Mouse (Mus musculus): ENCODE measurements at regions not wholly inside any gene's neighbourhood (a gene's known extent, or its start where the extent isn't known, plus 50 kb on each side); places are given as distances from the start of the nearest gene placed in this dataset.

DNA sequence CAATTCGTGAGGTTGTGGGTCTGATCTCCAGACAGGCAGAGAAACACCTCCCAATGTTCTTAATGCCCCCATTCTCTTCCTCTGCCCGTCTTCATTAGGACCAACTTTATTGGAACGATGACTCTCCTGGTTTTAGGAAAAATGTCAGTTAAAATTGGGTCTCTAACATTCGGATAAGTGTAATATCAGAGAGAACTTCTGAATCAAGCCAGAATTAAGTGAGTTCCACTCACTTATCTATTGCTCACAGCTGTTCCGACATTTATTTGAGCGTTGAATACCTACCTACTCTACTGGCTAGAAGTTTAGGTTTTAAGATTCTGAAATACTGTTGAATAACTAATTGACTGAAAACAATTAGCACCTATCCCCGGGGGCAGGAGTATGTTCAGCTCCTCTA, 172.0 kb upstream of the Jmjd1c start:
- no peak overlapping the region for H3K9ac ChIP-seq (ENCODE audit: low read length)
- H3K4me1 ChIP-seq (ENCODE audit: control insufficient read depth, insufficient read depth, low read length), result peaks cover 27% of the 10 kb centered on the region
- no peak overlapping the region for H3K27ac ChIP-seq (ENCODE audit: low read length)
- no peak overlapping the region for H3K4me3 ChIP-seq (replicated peaks; ENCODE audit: low read length)
- no peak overlapping the region for H3K4me2 ChIP-seq (ENCODE audit: low read depth, low read length)
- H3K27me3 ChIP-seq (ENCODE audit: control insufficient read depth, insufficient read depth, low read length), result no peaks in the 10 kb centered on the region
- 91% methylated on average over 7 of the region's 7 CpGs for WGBS
- H3K36me3 ChIP-seq (ENCODE audit: control insufficient read depth, insufficient read depth, low read length), result no peaks in the 10 kb centered on the region
- no peaks in the 10 kb centered on the region for H3K9me3 ChIP-seq (replicated peaks; ENCODE audit: control insufficient read depth, low read length)
- no peak for ATAC-seq (ENCODE audit: insufficient read depth, low FRiP score)

DNA sequence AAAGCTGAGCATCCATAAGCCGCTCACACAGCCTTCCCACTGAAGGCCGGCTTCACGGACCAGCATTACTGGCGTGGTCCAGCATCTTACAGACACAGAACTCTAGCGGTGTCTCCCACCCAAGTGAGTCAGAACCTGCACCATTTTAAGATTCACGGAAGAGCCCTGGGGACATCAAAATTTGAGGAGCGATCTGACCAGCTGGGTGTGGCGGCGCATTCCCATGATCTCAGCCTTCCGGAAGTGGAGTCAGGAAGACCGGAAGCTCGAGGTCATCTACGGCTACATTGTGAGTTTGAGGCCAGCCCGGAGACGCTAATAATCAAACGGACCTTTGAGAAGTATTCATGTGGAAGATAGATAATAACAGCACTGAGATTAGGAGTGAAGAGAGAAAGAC, 171.5 kb upstream of the Jmjd1c start:
- Histone ChIP-seq H3K36me3 (ENCODE audit: control insufficient read depth, insufficient read depth, low read length) (no peaks in the 10 kb centered on the region), H3K27ac (ENCODE audit: low read length) (no peak overlapping the region), H3K9me3 (replicated peaks; ENCODE audit: control insufficient read depth, low read length) (no peaks in the 10 kb centered on the region), H3K27me3 (ENCODE audit: control insufficient read depth, insufficient read depth, low read length) (no peaks in the 10 kb centered on the region), H3K4me1 (ENCODE audit: control insufficient read depth, insufficient read depth, low read length) (peaks cover 26% of the 10 kb centered on the region), H3K9ac (ENCODE audit: low read length) (no peak overlapping the region), H3K4me2 (ENCODE audit: low read depth, low read length) (no peak overlapping the region), H3K4me3 (replicated peaks; ENCODE audit: low read length) (no peak overlapping the region)
- ATAC-seq (ENCODE audit: insufficient read depth, low FRiP score), result no peak
- WGBS, result 88% methylated on average over 16 of the region's 16 CpGs

DNA sequence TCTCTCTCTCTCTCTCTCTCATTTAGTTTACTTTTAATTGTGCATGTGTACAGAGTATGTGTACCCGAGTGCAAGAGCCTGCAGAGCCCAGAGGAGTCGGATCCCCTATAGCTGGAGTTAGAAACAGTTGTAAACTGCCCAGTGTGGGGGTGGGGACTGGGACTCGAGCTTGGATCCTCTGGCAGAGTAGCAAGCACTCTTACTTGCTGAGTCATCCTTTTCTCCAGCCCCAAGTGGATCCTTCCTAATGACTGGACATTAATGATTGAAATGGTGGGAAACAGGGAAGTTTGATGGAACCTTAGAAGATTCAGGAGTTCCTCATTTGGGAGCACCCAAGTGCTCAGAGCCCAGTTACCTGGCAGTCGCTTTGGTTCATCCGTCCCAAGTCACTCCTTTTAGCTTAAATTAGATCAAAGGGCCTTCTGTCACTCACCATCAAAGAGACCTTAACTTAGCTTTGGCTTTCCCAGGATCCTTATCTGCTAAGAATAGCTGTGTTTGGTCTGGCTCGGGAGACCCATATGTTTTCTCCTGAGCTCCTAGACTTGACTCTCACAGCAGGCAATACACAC, 170.3 kb upstream of the Jmjd1c start:
- Histone ChIP-seq H3K9me3 (replicated peaks; ENCODE audit: control insufficient read depth, low read length) (no peaks in the 10 kb centered on the region), H3K27me3 (ENCODE audit: control insufficient read depth, insufficient read depth, low read length) (no peaks in the 10 kb centered on the region), H3K4me2 (ENCODE audit: low read depth, low read length) (no peak overlapping the region), H3K4me1 (ENCODE audit: control insufficient read depth, insufficient read depth, low read length) (peaks cover 18% of the 10 kb centered on the region), H3K36me3 (ENCODE audit: control insufficient read depth, insufficient read depth, low read length) (no peaks in the 10 kb centered on the region), H3K4me3 (replicated peaks; ENCODE audit: low read length) (no peak overlapping the region), H3K27ac (ENCODE audit: low read length) (no peak overlapping the region), H3K9ac (ENCODE audit: low read length) (no peak overlapping the region)
- WGBS, result 39% methylated on average over 6 of the region's 6 CpGs
- no peak for ATAC-seq (ENCODE audit: insufficient read depth, low FRiP score)

DNA sequence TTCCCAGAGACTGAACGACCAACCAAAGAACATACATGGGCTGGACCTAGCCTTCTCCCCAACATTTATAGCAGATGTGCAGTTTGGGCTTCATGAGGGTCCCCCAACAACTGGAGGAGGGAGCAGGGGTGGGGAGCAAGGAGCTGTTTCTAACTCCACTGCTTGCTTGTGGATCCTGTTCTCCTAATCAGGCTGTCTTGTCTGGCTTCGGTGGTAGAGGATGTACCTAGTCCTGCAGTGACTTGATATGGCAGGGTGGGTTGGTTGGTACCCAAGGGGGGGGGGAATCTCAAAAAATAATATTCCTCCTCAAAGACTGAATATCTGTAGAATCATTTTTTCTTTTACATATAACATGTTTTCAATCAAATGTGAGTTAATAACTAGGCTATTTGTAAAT, 168.3 kb upstream of the Jmjd1c start:
- no peak overlapping the region for H3K4me3 ChIP-seq (replicated peaks; ENCODE audit: low read length)
- 0 out of 2 replicates have a peak, but pooled peaks cover 6% of the 10 kb centered on the region for H3K4me1 ChIP-seq (ENCODE audit: control insufficient read depth, insufficient read depth, low read length)
- H3K36me3 ChIP-seq (ENCODE audit: control insufficient read depth, insufficient read depth, low read length), result no peaks in the 10 kb centered on the region
- no peak overlapping the region for H3K27ac ChIP-seq (ENCODE audit: low read length)
- WGBS, result 77% methylated on average over 2 of the region's 2 CpGs
- no peak overlapping the region for H3K9ac ChIP-seq (ENCODE audit: low read length)
- no peaks in the 10 kb centered on the region for H3K9me3 ChIP-seq (replicated peaks; ENCODE audit: control insufficient read depth, low read length)
- no peaks in the 10 kb centered on the region for H3K27me3 ChIP-seq (ENCODE audit: control insufficient read depth, insufficient read depth, low read length)
- ATAC-seq (ENCODE audit: insufficient read depth, low FRiP score), result no peak
- H3K4me2 ChIP-seq (ENCODE audit: low read depth, low read length), result no peak overlapping the region

DNA sequence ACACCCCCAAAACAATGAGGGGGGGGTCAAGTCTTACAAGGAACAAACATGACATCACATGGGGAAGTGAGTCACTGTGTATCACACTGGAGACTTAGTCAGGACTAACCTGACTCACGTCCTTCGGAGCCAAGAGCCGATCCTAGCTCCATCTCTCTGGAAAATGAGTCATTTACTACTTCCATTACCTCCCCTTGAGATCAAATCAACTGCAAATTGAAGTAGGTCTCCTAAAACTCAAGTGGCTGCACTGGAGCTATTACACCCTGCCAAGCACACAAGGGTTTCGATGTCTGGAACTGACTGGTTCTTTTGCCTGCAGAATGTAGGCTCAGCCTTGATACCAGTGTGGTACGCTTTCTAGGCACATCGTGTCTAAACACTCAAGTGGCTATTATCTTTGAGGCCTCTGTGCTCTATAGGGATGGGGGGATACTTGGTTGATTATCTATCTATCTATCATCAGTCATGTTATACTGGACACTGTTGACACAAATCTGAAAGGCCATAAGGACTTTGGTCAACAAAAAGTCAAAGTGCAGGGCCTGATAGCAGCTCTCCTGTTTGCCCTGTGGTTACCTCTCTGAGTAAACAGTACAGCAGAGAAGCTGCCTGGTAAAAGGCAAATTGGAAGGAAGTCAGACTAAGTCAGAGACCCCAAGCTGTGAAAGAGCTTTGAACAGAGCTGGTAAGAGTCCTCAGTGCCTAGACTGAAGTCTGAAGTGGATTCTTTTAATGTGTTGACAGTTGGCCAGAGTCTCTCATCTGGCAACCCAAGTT, 167.5 kb upstream of the Jmjd1c start:
- ATAC-seq (ENCODE audit: insufficient read depth, low FRiP score), result peak; percentile 52; the same call in 1 of the 2 replicates
- no peak overlapping the region for H3K4me3 ChIP-seq (replicated peaks; ENCODE audit: low read length)
- H3K27me3 ChIP-seq (ENCODE audit: control insufficient read depth, insufficient read depth, low read length), result no peaks in the 10 kb centered on the region
- 0 out of 2 replicates have a peak, but pooled peaks cover 6% of the 10 kb centered on the region for H3K4me1 ChIP-seq (ENCODE audit: control insufficient read depth, insufficient read depth, low read length)
- no peaks in the 10 kb centered on the region for H3K9me3 ChIP-seq (replicated peaks; ENCODE audit: control insufficient read depth, low read length)
- no peak overlapping the region for H3K9ac ChIP-seq (ENCODE audit: low read length)
- WGBS, result 45% methylated on average over 6 of the region's 6 CpGs
- H3K36me3 ChIP-seq (ENCODE audit: control insufficient read depth, insufficient read depth, low read length), result no peaks in the 10 kb centered on the region
- H3K27ac ChIP-seq (ENCODE audit: low read length), result peak overlapping the region; percentile 5; the same call in 1 of the 2 replicates
- H3K4me2 ChIP-seq (ENCODE audit: low read depth, low read length), result no peak overlapping the region

DNA sequence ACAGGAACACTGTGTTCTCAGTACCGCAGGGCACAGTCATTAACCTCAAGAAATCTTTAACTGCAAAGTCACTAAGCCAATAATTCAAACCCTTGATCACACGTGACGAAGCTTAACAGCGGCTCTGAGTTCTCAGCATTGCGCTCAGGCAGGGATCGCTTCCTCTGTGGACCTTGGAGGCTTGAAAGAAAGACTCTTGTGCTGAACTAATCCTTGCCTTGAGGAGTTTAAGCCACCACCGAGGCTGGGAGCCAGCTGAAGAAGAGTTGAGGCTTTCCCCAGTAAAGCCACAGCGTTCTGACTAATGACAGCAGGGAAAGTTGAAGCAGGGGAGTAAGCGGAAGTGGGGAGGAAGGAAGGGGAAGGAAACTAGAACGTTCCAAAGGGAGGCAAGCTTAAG, 165.4 kb upstream of the Jmjd1c start:
- no peaks in the 10 kb centered on the region for H3K36me3 ChIP-seq (ENCODE audit: control insufficient read depth, insufficient read depth, low read length)
- no peak overlapping the region for H3K4me3 ChIP-seq (replicated peaks; ENCODE audit: low read length)
- no peaks in the 10 kb centered on the region for H3K9me3 ChIP-seq (replicated peaks; ENCODE audit: control insufficient read depth, low read length)
- H3K4me1 ChIP-seq (ENCODE audit: control insufficient read depth, insufficient read depth, low read length), result peaks cover 10% of the 10 kb centered on the region; the same call in 1 of the 2 replicates
- no peak for ATAC-seq (ENCODE audit: insufficient read depth, low FRiP score)
- peak overlapping the region; percentile 18; the same call in 1 of the 2 replicates for H3K27ac ChIP-seq (ENCODE audit: low read length)
- no peaks in the 10 kb centered on the region for H3K27me3 ChIP-seq (ENCODE audit: control insufficient read depth, insufficient read depth, low read length)
- no peak overlapping the region for H3K9ac ChIP-seq (ENCODE audit: low read length)
- no peak overlapping the region for H3K4me2 ChIP-seq (ENCODE audit: low read depth, low read length)
- WGBS, result 56% methylated on average over 10 of the region's 10 CpGs

DNA sequence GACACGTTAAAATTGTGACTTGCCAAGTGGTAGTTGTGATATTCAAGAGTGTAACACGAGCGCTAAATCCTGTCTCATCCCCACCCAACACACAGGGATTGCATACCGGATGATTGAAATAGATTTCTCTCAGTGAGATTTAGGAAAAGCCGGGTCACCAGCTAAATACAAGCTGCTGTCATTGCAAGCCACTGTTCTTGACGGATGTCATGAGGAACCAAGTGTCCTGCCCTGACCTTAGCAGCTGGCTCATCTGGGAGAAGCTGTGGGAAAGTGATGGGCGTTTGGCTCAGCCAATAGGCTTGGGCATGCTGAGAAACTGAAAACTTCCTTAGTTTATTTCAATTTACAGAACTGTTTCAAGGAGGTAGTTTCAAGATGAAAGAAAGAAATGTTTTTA, 164.4 kb upstream of the Jmjd1c start:
- H3K27me3 ChIP-seq (ENCODE audit: control insufficient read depth, insufficient read depth, low read length), result no peaks in the 10 kb centered on the region
- H3K36me3 ChIP-seq (ENCODE audit: control insufficient read depth, insufficient read depth, low read length), result no peaks in the 10 kb centered on the region
- peaks cover 14% of the 10 kb centered on the region; the same call in 1 of the 2 replicates for H3K4me1 ChIP-seq (ENCODE audit: control insufficient read depth, insufficient read depth, low read length)
- no peak overlapping the region for H3K9ac ChIP-seq (ENCODE audit: low read length)
- H3K9me3 ChIP-seq (replicated peaks; ENCODE audit: control insufficient read depth, low read length), result no peaks in the 10 kb centered on the region
- no peak overlapping the region for H3K4me2 ChIP-seq (ENCODE audit: low read depth, low read length)
- ATAC-seq (ENCODE audit: insufficient read depth, low FRiP score), result no peak
- no peak overlapping the region for H3K4me3 ChIP-seq (replicated peaks; ENCODE audit: low read length)
- 51% methylated on average over 7 of the region's 7 CpGs for WGBS
- no peak overlapping the region for H3K27ac ChIP-seq (ENCODE audit: low read length)

DNA sequence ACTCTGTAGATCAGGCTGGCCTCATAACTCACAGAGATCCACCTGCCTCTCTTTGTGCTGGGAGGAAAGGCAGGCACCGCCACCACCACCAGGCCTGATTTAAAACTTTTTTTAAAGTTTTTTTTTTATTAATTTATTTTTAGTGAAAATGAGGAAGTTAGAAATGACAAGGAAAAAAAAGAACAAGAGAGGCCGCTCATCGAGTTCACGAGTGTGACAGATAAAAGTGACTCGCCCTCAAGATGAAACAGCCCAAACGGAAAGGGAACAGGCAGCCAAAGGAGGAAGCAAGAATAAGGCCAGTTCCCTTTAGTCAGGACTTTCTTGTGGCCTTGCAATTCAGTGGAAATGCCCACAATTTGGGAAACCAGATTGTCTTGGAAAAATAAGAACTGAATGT, 163.4 kb upstream of the Jmjd1c start:
- Histone ChIP-seq H3K4me2 (ENCODE audit: low read depth, low read length) (no peak overlapping the region), H3K27ac (ENCODE audit: low read length) (no peak overlapping the region), H3K9me3 (replicated peaks; ENCODE audit: control insufficient read depth, low read length) (no peaks in the 10 kb centered on the region), H3K4me3 (replicated peaks; ENCODE audit: low read length) (no peak overlapping the region), H3K36me3 (ENCODE audit: control insufficient read depth, insufficient read depth, low read length) (no peaks in the 10 kb centered on the region), H3K4me1 (ENCODE audit: control insufficient read depth, insufficient read depth, low read length) (peaks cover 14% of the 10 kb centered on the region; the same call in 1 of the 2 replicates), H3K27me3 (ENCODE audit: control insufficient read depth, insufficient read depth, low read length) (no peaks in the 10 kb centered on the region), H3K9ac (ENCODE audit: low read length) (no peak overlapping the region)
- 70% methylated on average over 6 of the region's 6 CpGs for WGBS
- ATAC-seq (ENCODE audit: insufficient read depth, low FRiP score), result no peak

DNA sequence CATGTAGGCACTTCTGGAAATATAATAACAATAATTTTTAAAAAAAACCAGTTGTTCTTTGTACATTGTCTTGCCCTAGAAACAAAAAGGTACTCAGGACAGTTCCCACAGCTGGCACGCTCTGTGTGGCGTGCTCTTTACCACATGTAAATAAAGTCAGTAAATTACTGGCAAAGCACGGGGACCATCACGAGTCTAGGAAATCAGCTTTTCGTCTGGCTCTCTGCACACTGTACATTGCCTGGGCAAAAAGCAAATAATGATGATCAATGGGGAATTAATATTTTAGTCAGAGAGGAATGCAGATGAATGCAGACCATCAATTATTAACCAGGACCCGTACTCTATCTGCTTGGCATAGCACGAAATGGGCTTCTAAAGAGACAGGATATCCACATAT, 162.2 kb upstream of the Jmjd1c start:
- no peak overlapping the region for H3K4me2 ChIP-seq (ENCODE audit: low read depth, low read length)
- H3K36me3 ChIP-seq (ENCODE audit: control insufficient read depth, insufficient read depth, low read length), result no peaks in the 10 kb centered on the region
- H3K27me3 ChIP-seq (ENCODE audit: control insufficient read depth, insufficient read depth, low read length), result no peaks in the 10 kb centered on the region
- no peak overlapping the region for H3K27ac ChIP-seq (ENCODE audit: low read length)
- WGBS, result 44% methylated on average over 7 of the region's 7 CpGs
- ATAC-seq (ENCODE audit: insufficient read depth, low FRiP score), result no peak
- no peak overlapping the region for H3K4me3 ChIP-seq (replicated peaks; ENCODE audit: low read length)
- no peak overlapping the region for H3K9ac ChIP-seq (ENCODE audit: low read length)
- H3K4me1 ChIP-seq (ENCODE audit: control insufficient read depth, insufficient read depth, low read length), result peaks cover 14% of the 10 kb centered on the region; the same call in 1 of the 2 replicates
- no peaks in the 10 kb centered on the region for H3K9me3 ChIP-seq (replicated peaks; ENCODE audit: control insufficient read depth, low read length)
